Mouse (Mus musculus): ENCODE data around the gene Gfpt1. TPM values are rescaled to one million over a fixed set of nuclear protein-coding genes. Genes with fewer than 3 reads are reported as not detected.
"Not testable (repeated sequence)": the region's sequence is repeated elsewhere in the genome, so short reads cannot be mapped to it uniquely, and the experiment has no call there.

Gene Gfpt1
- polyA plus RNA-seq, 1 experiment from 2014 or later, result 22.6 TPM

- not testable (repeated sequence) for ATAC-seq (replicated peaks; ENCODE audit: low FRiP score, low TSS enrichment, low read depth)
- WGBS, result 94% methylated on average over 7 of the region's 7 CpGs
Measured at GRCm38 (mm10) chr6:87048712-87049111, 6.1 kb downstream of the Gfpt1 start.

GRCm38 (mm10) chr6:87051886-87052425 is 9.3 kb downstream of the Gfpt1 start:
- H3K4me3 ChIP-seq (ENCODE audit: low read depth, low read length), result no peak overlapping the region
- DNase-seq (ENCODE audit: low spot score) (no peak), ATAC-seq (replicated peaks; ENCODE audit: low FRiP score, low TSS enrichment, low read depth) (no peak)
- H3K9me3 ChIP-seq (ENCODE audit: control insufficient read depth, low read length), result no peaks in the 10 kb centered on the region
- H3K27me3 ChIP-seq (replicated peaks; ENCODE audit: control insufficient read depth, insufficient read depth, low read length), result no peaks in the 10 kb centered on the region
- H3K36me3 ChIP-seq (ENCODE audit: control insufficient read depth, insufficient read depth, low read length), result peaks cover 76% of the 10 kb centered on the region
- no peak overlapping the region for H3K4me2 ChIP-seq (ENCODE audit: low read length)
- 93% methylated on average over 10 of the region's 10 CpGs for WGBS
- H3K27ac ChIP-seq (ENCODE audit: low read depth), result no peak overlapping the region
- H3K9ac ChIP-seq (ENCODE audit: low read length), result no peak overlapping the region
- no peaks in the 10 kb centered on the region for H3K4me1 ChIP-seq (replicated peaks; ENCODE audit: control insufficient read depth, insufficient read depth, low read length)

More at GRCm38 (mm10) chr6:87048712-87049111, 6.1 kb downstream of the Gfpt1 start:
- H3K4me2 ChIP-seq (ENCODE audit: low read length); H3K9me3 ChIP-seq (ENCODE audit: control insufficient read depth, low read length); H3K27ac ChIP-seq (ENCODE audit: low read depth); H3K9ac ChIP-seq (ENCODE audit: low read length); H3K27me3 ChIP-seq (replicated peaks; ENCODE audit: control insufficient read depth, insufficient read depth, low read length); H3K4me3 ChIP-seq (ENCODE audit: low read depth, low read length); DNase-seq (ENCODE audit: low spot score): not testable (repeated sequence)
- peaks cover 46% of the 10 kb centered on the region for H3K36me3 ChIP-seq (ENCODE audit: control insufficient read depth, insufficient read depth, low read length)
- H3K4me1 ChIP-seq (replicated peaks; ENCODE audit: control insufficient read depth, insufficient read depth, low read length), result peaks cover 12% of the 10 kb centered on the region

DNA sequence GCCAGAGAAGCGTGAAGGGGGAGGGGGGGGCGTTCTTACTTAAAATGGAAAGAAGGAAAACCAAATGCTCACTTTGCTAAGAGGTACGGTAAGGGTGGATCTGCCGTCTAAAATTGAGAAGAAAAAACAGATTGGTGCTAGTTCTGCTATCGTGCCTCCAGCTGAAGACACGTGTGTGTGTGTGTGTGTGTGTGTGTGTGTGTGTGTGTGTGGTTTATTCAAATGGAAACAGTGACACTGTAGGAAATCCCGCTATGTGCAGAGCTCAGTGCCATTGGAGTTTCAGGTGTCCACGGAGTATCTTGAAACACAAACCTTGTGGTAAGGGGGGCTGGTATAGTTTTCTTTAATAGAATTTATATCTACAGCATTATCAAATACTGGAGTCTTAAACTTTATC is 11.5 kb downstream of the Gfpt1 start:
- peaks cover 82% of the 10 kb centered on the region for H3K36me3 ChIP-seq (ENCODE audit: control insufficient read depth, insufficient read depth, low read length)
- no peak for DNase-seq (ENCODE audit: low spot score)

GRCm38 (mm10) chr6:87059754-87060153 is 17.1 kb downstream of the Gfpt1 start:
- H3K27ac ChIP-seq (ENCODE audit: low read depth), result no peak overlapping the region
- H3K36me3 ChIP-seq (ENCODE audit: control insufficient read depth, insufficient read depth, low read length), result peaks cover 96% of the 10 kb centered on the region
- no peaks in the 10 kb centered on the region for H3K27me3 ChIP-seq (replicated peaks; ENCODE audit: control insufficient read depth, insufficient read depth, low read length)
- H3K4me2 ChIP-seq (ENCODE audit: low read length), result no peak overlapping the region
- no peaks in the 10 kb centered on the region for H3K4me1 ChIP-seq (replicated peaks; ENCODE audit: control insufficient read depth, insufficient read depth, low read length)
- H3K9ac ChIP-seq (ENCODE audit: low read length), result no peak overlapping the region
- WGBS, result 96% methylated on average over 1 of the region's 1 CpGs
- DNase-seq (ENCODE audit: low spot score) (no peak), ATAC-seq (replicated peaks; ENCODE audit: low FRiP score, low TSS enrichment, low read depth) (no peak)
- H3K9me3 ChIP-seq (ENCODE audit: control insufficient read depth, low read length), result no peaks in the 10 kb centered on the region
- H3K4me3 ChIP-seq (ENCODE audit: low read depth, low read length), result no peak overlapping the region

More for the DNA sequence above, 11.5 kb downstream of the Gfpt1 start:
- no peak for ATAC-seq (replicated peaks; ENCODE audit: low FRiP score, low TSS enrichment, low read depth)
- no peak overlapping the region for H3K27ac ChIP-seq (ENCODE audit: low read depth)
- no peaks in the 10 kb centered on the region for H3K9me3 ChIP-seq (ENCODE audit: control insufficient read depth, low read length)
- WGBS, result 94% methylated on average over 8 of the region's 8 CpGs
- H3K4me2 ChIP-seq (ENCODE audit: low read length), result no peak overlapping the region
- no peak overlapping the region for H3K4me3 ChIP-seq (ENCODE audit: low read depth, low read length)
- no peaks in the 10 kb centered on the region for H3K4me1 ChIP-seq (replicated peaks; ENCODE audit: control insufficient read depth, insufficient read depth, low read length)
- no peak overlapping the region for H3K9ac ChIP-seq (ENCODE audit: low read length)
- no peaks in the 10 kb centered on the region for H3K27me3 ChIP-seq (replicated peaks; ENCODE audit: control insufficient read depth, insufficient read depth, low read length)

DNA sequence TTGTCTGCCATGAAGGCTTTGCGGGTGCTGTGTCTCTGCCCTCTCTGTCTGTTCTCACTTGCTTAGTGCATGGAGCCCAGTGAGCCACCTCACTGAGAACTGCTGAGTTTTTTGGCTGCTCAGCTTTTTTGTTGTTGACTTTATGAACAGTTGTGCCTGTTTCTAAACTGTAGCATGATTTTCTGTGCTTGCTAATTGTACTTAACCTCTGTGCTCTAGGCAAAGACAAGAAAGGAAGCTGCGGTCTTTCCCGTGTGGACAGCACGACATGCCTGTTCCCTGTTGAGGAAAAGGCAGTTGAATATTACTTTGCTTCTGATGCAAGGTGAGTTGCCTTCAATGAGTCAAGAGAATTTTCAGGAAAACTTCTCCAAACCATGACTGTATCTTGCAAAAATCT is 20.9 kb downstream of the Gfpt1 start:
- no peak overlapping the region for H3K9ac ChIP-seq (ENCODE audit: low read length)
- no peak for DNase-seq (ENCODE audit: low spot score)
- H3K4me3 ChIP-seq (ENCODE audit: low read depth, low read length), result no peak overlapping the region
- H3K36me3 ChIP-seq (ENCODE audit: control insufficient read depth, insufficient read depth, low read length), result peaks cover 95% of the 10 kb centered on the region
- no peak for ATAC-seq (replicated peaks; ENCODE audit: low FRiP score, low TSS enrichment, low read depth)
- H3K9me3 ChIP-seq (ENCODE audit: control insufficient read depth, low read length), result no peaks in the 10 kb centered on the region
- 97% methylated on average over 4 of the region's 4 CpGs for WGBS
- no peak overlapping the region for H3K4me2 ChIP-seq (ENCODE audit: low read length)
- no peaks in the 10 kb centered on the region for H3K4me1 ChIP-seq (replicated peaks; ENCODE audit: control insufficient read depth, insufficient read depth, low read length)
- no peak overlapping the region for H3K27ac ChIP-seq (ENCODE audit: low read depth)
- no peaks in the 10 kb centered on the region for H3K27me3 ChIP-seq (replicated peaks; ENCODE audit: control insufficient read depth, insufficient read depth, low read length)

- WGBS, result 92% methylated on average over 2 of the region's 2 CpGs
- Histone ChIP-seq H3K27ac (ENCODE audit: low read depth) (no peak overlapping the region), H3K36me3 (ENCODE audit: control insufficient read depth, insufficient read depth, low read length) (peaks cover 91% of the 10 kb centered on the region)
Measured at GRCm38 (mm10) chr6:87068209-87068608, 25.6 kb downstream of the Gfpt1 start.

GRCm38 (mm10) chr6:87069195-87069900 is 26.7 kb downstream of the Gfpt1 start:
- peak; percentile 49 for DNase-seq (ENCODE audit: low spot score)
- H3K9ac ChIP-seq (ENCODE audit: low read length), result no peak overlapping the region
- WGBS, result 58% methylated on average over 7 of the region's 7 CpGs
- H3K9me3 ChIP-seq (ENCODE audit: control insufficient read depth, low read length), result no peaks in the 10 kb centered on the region
- H3K4me3 ChIP-seq (ENCODE audit: low read depth, low read length), result no peak overlapping the region
- no peak overlapping the region for H3K27ac ChIP-seq (ENCODE audit: low read depth)
- no peaks in the 10 kb centered on the region for H3K4me1 ChIP-seq (replicated peaks; ENCODE audit: control insufficient read depth, insufficient read depth, low read length)
- H3K4me2 ChIP-seq (ENCODE audit: low read length), result no peak overlapping the region
- no peaks in the 10 kb centered on the region for H3K27me3 ChIP-seq (replicated peaks; ENCODE audit: control insufficient read depth, insufficient read depth, low read length)
- no peak for ATAC-seq (replicated peaks; ENCODE audit: low FRiP score, low TSS enrichment, low read depth)
- peaks cover 90% of the 10 kb centered on the region for H3K36me3 ChIP-seq (ENCODE audit: control insufficient read depth, insufficient read depth, low read length)

More at GRCm38 (mm10) chr6:87068209-87068608, 25.6 kb downstream of the Gfpt1 start:
- DNase-seq (ENCODE audit: low spot score) (no peak), ATAC-seq (replicated peaks; ENCODE audit: low FRiP score, low TSS enrichment, low read depth) (no peak)
- Histone ChIP-seq H3K9ac (ENCODE audit: low read length) (no peak overlapping the region), H3K4me3 (ENCODE audit: low read depth, low read length) (no peak overlapping the region), H3K4me1 (replicated peaks; ENCODE audit: control insufficient read depth, insufficient read depth, low read length) (no peaks in the 10 kb centered on the region), H3K4me2 (ENCODE audit: low read length) (no peak overlapping the region), H3K9me3 (ENCODE audit: control insufficient read depth, low read length) (no peaks in the 10 kb centered on the region), H3K27me3 (replicated peaks; ENCODE audit: control insufficient read depth, insufficient read depth, low read length) (no peaks in the 10 kb centered on the region)

DNA sequence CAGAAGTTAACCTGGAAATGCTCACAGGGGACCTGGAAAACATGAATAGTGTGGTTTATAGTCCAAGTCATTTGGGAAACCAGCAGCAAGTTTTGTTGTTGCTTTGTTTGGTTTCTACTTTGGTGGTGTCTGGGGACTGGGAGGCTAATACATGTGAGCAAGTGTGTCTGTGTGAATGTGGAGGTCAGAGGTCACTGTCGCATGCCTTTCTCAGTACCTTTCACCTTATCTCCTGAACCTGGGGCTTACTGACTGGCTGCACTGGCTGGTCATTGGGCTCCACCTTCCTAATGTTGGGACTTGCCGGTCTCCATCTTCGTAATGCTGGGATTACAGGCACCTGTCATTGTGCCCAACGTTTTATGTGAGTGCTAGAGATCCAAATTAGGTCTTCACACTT is 28.0 kb downstream of the Gfpt1 start:
- H3K4me2 ChIP-seq (ENCODE audit: low read length), result no peak overlapping the region
- 82% methylated on average over 4 of the region's 4 CpGs for WGBS
- H3K27ac ChIP-seq (ENCODE audit: low read depth), result no peak overlapping the region
- DNase-seq (ENCODE audit: low spot score) (no peak), ATAC-seq (replicated peaks; ENCODE audit: low FRiP score, low TSS enrichment, low read depth) (no peak)
- no peak overlapping the region for H3K4me3 ChIP-seq (ENCODE audit: low read depth, low read length)
- no peak overlapping the region for H3K9ac ChIP-seq (ENCODE audit: low read length)
- H3K9me3 ChIP-seq (ENCODE audit: control insufficient read depth, low read length), result no peaks in the 10 kb centered on the region
- H3K27me3 ChIP-seq (replicated peaks; ENCODE audit: control insufficient read depth, insufficient read depth, low read length), result no peaks in the 10 kb centered on the region
- no peaks in the 10 kb centered on the region for H3K4me1 ChIP-seq (replicated peaks; ENCODE audit: control insufficient read depth, insufficient read depth, low read length)
- peaks cover 80% of the 10 kb centered on the region for H3K36me3 ChIP-seq (ENCODE audit: control insufficient read depth, insufficient read depth, low read length)

GRCm38 (mm10) chr6:87072759-87073158 is 30.1 kb downstream of the Gfpt1 start:
- Histone ChIP-seq H3K36me3 (ENCODE audit: control insufficient read depth, insufficient read depth, low read length) (peaks cover 78% of the 10 kb centered on the region), H3K4me2 (ENCODE audit: low read length) (no peak overlapping the region), H3K27me3 (replicated peaks; ENCODE audit: control insufficient read depth, insufficient read depth, low read length) (no peaks in the 10 kb centered on the region), H3K9me3 (ENCODE audit: control insufficient read depth, low read length) (no peaks in the 10 kb centered on the region), H3K9ac (ENCODE audit: low read length) (no peak overlapping the region), H3K4me3 (ENCODE audit: low read depth, low read length) (no peak overlapping the region), H3K27ac (ENCODE audit: low read depth) (no peak overlapping the region), H3K4me1 (replicated peaks; ENCODE audit: control insufficient read depth, insufficient read depth, low read length) (no peaks in the 10 kb centered on the region)
- ATAC-seq (replicated peaks; ENCODE audit: low FRiP score, low TSS enrichment, low read depth) (no peak), DNase-seq (ENCODE audit: low spot score) (no peak)
- 66% methylated on average over 4 of the region's 4 CpGs for WGBS

Measured in intestine, embryonic 14.5 days (tissue).